Mouse (Mus musculus): Measurements from ENCODE around the gene Slc34a3. TPM values are rescaled to one million over a fixed set of nuclear protein-coding genes. Genes with fewer than 3 reads are reported as not detected.
A peak's percentile ranks its signal among the peaks of the same experiment; 100 is the strongest.
"Not testable (repeated sequence)": the region's sequence is repeated elsewhere in the genome, so short reads cannot be mapped to it uniquely, and the experiment has no call there.

Gene Slc34a3
- not detected for total RNA-seq (2022)

GRCm38 (mm10) chr2:25234050-25234449 is at the start of gene Slc34a3:
Slc34a3 (minus strand) TSS chr2:25234364.
- DNase-seq, result no peak

GRCm38 (mm10) chr2:25278928-25279882 is 45.0 kb upstream of the Slc34a3 start:
- DNase-seq, result no peak

- no peak for DNase-seq
Observed at GRCm38 (mm10) chr2:25273010-25273409, 38.8 kb upstream of the Slc34a3 start.

- no peak for DNase-seq
Observed at GRCm38 (mm10) chr2:25272515-25272914, 38.4 kb upstream of the Slc34a3 start.

- DNase-seq, result peak; percentile 96
Observed at GRCm38 (mm10) chr2:25271827-25272511, 37.8 kb upstream of the Slc34a3 start, which contains the start of the genes Ssna1 and Anapc2. Ssna1 (minus strand) TSS chr2:25272438. Anapc2 (plus strand) TSS chr2:25272478.

- no peak for DNase-seq
Observed at GRCm38 (mm10) chr2:25267746-25268309, 33.7 kb upstream of the Slc34a3 start.

- no peak for DNase-seq
Observed at GRCm38 (mm10) chr2:25267241-25267640, 33.1 kb upstream of the Slc34a3 start.

- no peak for DNase-seq
Observed at GRCm38 (mm10) chr2:25266720-25267119, 32.6 kb upstream of the Slc34a3 start.

GRCm38 (mm10) chr2:25265897-25266656 is 31.9 kb upstream of the Slc34a3 start:
- DNase-seq, result no peak

- DNase-seq, result no peak
Observed at GRCm38 (mm10) chr2:25264851-25265250, 30.7 kb upstream of the Slc34a3 start.

GRCm38 (mm10) chr2:25264286-25264660 is 30.1 kb upstream of the Slc34a3 start:
- DNase-seq, result no peak

- no peak for DNase-seq
Observed at GRCm38 (mm10) chr2:25263623-25264285, 29.6 kb upstream of the Slc34a3 start.

- no peak for DNase-seq
Observed at GRCm38 (mm10) chr2:25262795-25263622, 28.8 kb upstream of the Slc34a3 start.

GRCm38 (mm10) chr2:25262291-25262767 is 28.2 kb upstream of the Slc34a3 start, which contains the start of gene Tprn:
Tprn (plus strand) TSS chr2:25262618.
- peak; percentile 95 for DNase-seq

- DNase-seq, result no peak
Observed at GRCm38 (mm10) chr2:25261870-25262269, 27.7 kb upstream of the Slc34a3 start.

GRCm38 (mm10) chr2:25258887-25259286 is 24.7 kb upstream of the Slc34a3 start:
- DNase-seq, result no peak

GRCm38 (mm10) chr2:25257250-25257649 is 23.1 kb upstream of the Slc34a3 start:
- not testable (repeated sequence) for DNase-seq

- not testable (repeated sequence) for DNase-seq
Observed at GRCm38 (mm10) chr2:25256443-25257109, 22.4 kb upstream of the Slc34a3 start.

GRCm38 (mm10) chr2:25255284-25255779 is 21.2 kb upstream of the Slc34a3 start, which contains the start of gene Tmem203:
Tmem203 (plus strand) TSS chr2:25255439.
- peak; percentile 76 for DNase-seq

- DNase-seq, result no peak
Observed at GRCm38 (mm10) chr2:25252331-25252730, 18.2 kb upstream of the Slc34a3 start.
